Mouse (Mus musculus) olfactory bulb, adult 2 months (tissue): ENCODE data around the gene Fosl2.

Source experiments
- CTCF ChIP-seq: fragments of 200-500 bp; IDR thresholded peaks from 2 replicates; pipeline ENCODE4 v1.5.1; 2012; ENCODE audit warnings: low read depth, mild to moderate bottlenecking, low read length, moderate library complexity; ENCODE audit not compliant: insufficient read depth
- POLR2A ChIP-seq: fragments of 200-500 bp; IDR thresholded peaks from 2 replicates; pipeline ENCODE4 v1.6.1; 2012; ENCODE audit warnings: mild to moderate bottlenecking, low read depth, low read length, moderate library complexity; ENCODE audit not compliant: insufficient read depth

DNA sequence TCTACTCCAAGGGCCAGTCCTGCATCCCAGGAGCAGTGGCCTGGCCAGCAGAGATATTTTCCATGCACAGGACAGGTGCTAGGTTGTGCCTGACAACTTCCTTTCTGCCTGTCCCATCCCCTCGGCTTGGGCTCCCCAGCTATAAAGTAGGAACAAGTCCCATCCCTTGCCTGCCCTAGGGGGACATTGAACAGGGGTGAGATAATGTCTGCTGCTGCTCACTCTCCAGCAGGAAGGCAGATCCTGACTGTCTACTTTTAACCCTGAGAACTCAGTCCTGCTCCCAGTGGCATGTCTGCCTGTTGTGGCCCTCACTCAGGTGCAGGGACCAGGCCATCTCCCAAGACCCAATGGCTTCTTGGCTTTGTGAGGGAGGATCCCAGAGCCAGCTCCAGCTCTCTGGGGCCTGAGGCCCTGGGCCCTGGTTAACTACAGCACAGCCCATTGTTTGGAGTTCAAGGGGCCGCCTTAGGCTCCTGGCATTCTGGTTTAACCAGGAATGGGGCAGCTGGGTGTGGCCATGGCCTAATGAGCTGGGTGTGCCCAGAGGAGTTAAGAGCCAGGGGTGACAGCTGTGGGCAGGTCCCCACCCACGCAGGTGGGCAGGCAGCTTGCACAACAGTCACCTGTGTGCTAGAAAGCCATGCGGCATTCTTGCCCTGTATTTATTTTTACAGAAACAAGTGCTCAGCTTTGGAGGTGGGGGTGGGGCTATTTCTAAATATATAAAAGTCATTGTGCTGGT is 47.5 kb downstream of the Fosl2 start:
- TF ChIP-seq POLR2A (no peak), CTCF (no peak)
